Mouse (Mus musculus) hindbrain, embryonic 15.5 days (tissue): ENCODE data around the gene Zzz3. TPM values are rescaled to one million over a fixed set of nuclear protein-coding genes. Genes with fewer than 3 reads are reported as not detected.
A peak's percentile ranks its signal among the peaks of the same experiment; 100 is the strongest.

Source experiments
- ATAC-seq: fragments of 200-750 bp; cut with Nextera tagmentation; 2 replicates; pipeline ENCODE4 v1.8.0; 2017; ENCODE audit warnings: low read depth, moderate number of reproducible peaks, moderate TSS enrichment; ENCODE audit not compliant: low FRiP score
- H3K27ac ChIP-seq: fragments of 300-500 bp; sonication (generic); replicated peaks from 2 replicates; pipeline ENCODE4 v1.5.1; 2015; ENCODE audit warnings: mild to moderate bottlenecking, inconsistent platforms
- H3K27me3 ChIP-seq: fragments of 300-500 bp; sonication (generic); 2 replicates; pipeline ENCODE4 v1.6.1; 2015; ENCODE audit warnings: control low read depth, inconsistent platforms
- H3K36me3 ChIP-seq: fragments of 300-500 bp; sonication (generic); 2 replicates; pipeline ENCODE4 v1.6.1; 2015; ENCODE audit warnings: control low read depth, inconsistent platforms
- H3K4me1 ChIP-seq: fragments of 300-500 bp; sonication (generic); replicated peaks from 2 replicates; pipeline ENCODE4 v1.6.1; 2015; ENCODE audit warnings: control low read depth, inconsistent platforms
- H3K4me2 ChIP-seq: fragments of 300-500 bp; sonication (generic); 2 replicates; pipeline ENCODE4 v1.6.1; 2015; ENCODE audit warnings: moderate library complexity, mild to moderate bottlenecking, inconsistent platforms
- H3K4me3 ChIP-seq: fragments of 300-500 bp; sonication (generic); 2 replicates; pipeline ENCODE4 v1.5.1; 2015; ENCODE audit warnings: mild to moderate bottlenecking, inconsistent platforms
- H3K9ac ChIP-seq: fragments of 300-500 bp; sonication (generic); 2 replicates; pipeline ENCODE4 v1.6.1; 2015; ENCODE audit warnings: inconsistent platforms
- H3K9me3 ChIP-seq: fragments of 300-500 bp; sonication (generic); 2 replicates; pipeline ENCODE4 v1.6.1; 2016; ENCODE audit warnings: control low read depth, inconsistent platforms
- WGBS: fragments of 180-500 bp; shearing (Covaris S2); methylation state at CpG from one replicate; pipeline ENCODE4 v1.1.7; 2015; 5-methylcytosine and 5-hydroxymethylcytosine counted together
- polyA plus RNA-seq: library from polyadenylated mRNA; unstranded; fragments of >200 nt; fragmentation: Nextera tagmentation; extraction: Ambion mirVana; gene quantifications from 2 replicates; pipeline ENCODE4 v1.2.1, GENCODE M21; 2015

Zzz3 gene
- polyA plus RNA-seq, 1 experiment from 2014 or later, result 29.5 TPM

- H3K36me3 ChIP-seq, result no peaks in the 10 kb centered on the region
- H3K27me3 ChIP-seq, result no peaks in the 10 kb centered on the region
- no peaks in the 10 kb centered on the region for H3K4me1 ChIP-seq
- WGBS, result 85% methylated on average over 10 of the region's 10 CpGs
- H3K9ac ChIP-seq, result no peak overlapping the region
- no peak for ATAC-seq
- no peak overlapping the region for H3K27ac ChIP-seq
- H3K9me3 ChIP-seq, result no peaks in the 10 kb centered on the region
- no peak overlapping the region for H3K4me3 ChIP-seq
- no peak overlapping the region for H3K4me2 ChIP-seq
Observed at GRCm38 (mm10) chr3:152470347-152470746, 75.1 kb downstream of the Zzz3 start.

DNA sequence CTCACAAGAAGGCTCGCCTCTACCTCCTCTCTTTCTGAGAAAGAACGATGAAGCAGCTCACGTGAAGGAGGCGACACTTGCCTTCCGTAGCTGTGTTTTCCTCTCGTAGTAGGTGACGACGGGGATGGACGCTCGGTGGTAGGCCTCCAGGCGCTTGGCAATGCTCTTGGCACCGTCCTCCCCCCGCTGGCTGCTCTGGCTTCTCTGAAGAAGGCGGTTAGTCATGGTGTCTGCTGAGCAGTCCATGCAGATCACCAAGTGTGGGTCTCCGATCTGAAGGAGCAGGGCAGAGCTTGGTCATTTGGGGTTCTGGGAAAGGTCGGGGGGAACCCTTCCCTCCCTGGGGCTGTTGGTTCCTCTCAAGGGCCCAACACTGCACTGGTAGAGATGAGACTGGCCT, 77.4 kb downstream of the Zzz3 start:
- Histone ChIP-seq H3K9me3 (no peaks in the 10 kb centered on the region), H3K4me2 (no peak overlapping the region), H3K4me3 (no peak overlapping the region), H3K4me1 (0 out of 2 replicates have a peak, but pooled peaks cover 2% of the 10 kb centered on the region), H3K27ac (no peak overlapping the region), H3K27me3 (no peaks in the 10 kb centered on the region; the same call in 1 of the 2 replicates), H3K9ac (no peak overlapping the region), H3K36me3 (no peaks in the 10 kb centered on the region)
- no peak for ATAC-seq
- 82% methylated on average over 16 of the region's 16 CpGs for WGBS

DNA sequence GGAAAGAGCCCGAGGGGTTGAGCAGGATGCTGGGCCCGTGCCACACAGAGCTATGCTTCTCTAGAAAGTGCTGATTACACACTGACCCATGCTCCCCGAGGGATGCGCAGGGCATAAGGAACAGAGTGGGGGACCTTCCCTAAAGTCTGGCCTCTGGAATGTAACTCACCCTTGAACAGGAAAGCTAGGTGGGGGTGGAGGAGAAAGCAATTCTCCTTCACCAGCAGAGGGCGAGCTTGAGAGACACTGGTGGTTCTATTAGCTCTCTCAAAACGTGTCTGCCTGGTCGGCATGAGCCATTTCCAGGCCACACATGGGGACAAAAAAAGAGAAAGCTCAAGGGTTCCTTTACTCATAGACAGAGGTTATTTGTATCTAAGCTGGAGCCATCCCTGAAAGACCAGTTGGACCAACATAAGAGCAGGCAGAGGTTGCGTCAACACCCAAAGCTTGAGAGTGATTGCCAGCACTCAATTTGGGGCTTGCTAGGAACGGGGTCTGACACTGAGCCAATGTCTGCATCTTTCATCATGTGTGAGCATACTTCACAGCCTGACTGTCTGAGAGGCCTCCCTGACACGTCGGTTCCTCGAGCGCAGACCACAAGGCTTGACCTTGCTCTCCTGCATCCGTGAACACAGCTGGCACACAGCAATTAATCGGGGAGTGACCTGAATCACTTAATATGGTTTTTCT, 79.5 kb downstream of the Zzz3 start:
- Histone ChIP-seq H3K9me3 (no peaks in the 10 kb centered on the region), H3K4me2 (no peak overlapping the region), H3K4me3 (no peak overlapping the region), H3K27ac (no peak overlapping the region), H3K4me1 (peaks cover 11% of the 10 kb centered on the region; the same call in 1 of the 2 replicates), H3K9ac (no peak overlapping the region), H3K27me3 (no peaks in the 10 kb centered on the region; the same call in 1 of the 2 replicates), H3K36me3 (no peaks in the 10 kb centered on the region)
- ATAC-seq, result no peak
- WGBS, result 61% methylated on average over 15 of the region's 15 CpGs

DNA sequence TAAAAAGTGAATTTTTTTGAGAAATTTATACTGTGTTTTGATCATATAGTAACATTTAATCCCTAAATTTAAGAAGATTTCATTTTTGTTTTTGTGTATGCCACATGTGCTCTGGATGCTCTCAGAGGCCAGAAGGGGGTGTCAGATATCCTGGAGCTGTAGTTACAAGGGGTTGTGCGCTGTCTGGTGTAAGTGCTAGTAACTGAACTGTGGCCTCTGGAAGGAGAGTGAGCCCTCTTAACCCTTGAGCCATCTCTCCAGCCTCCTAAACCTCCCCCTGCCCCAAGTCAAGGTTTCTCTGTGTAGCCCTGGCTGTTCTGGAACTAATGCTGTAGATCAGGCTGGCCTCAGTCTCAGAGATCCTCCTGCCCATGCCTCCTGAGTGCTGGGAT, 80.0 kb downstream of the Zzz3 start:
- Histone ChIP-seq H3K27ac (no peak overlapping the region), H3K36me3 (no peaks in the 10 kb centered on the region), H3K4me1 (peaks cover 11% of the 10 kb centered on the region; the same call in 1 of the 2 replicates), H3K27me3 (no peaks in the 10 kb centered on the region; the same call in 1 of the 2 replicates), H3K4me2 (no peak overlapping the region), H3K4me3 (no peak overlapping the region), H3K9ac (no peak overlapping the region), H3K9me3 (no peaks in the 10 kb centered on the region)
- WGBS, result 79% methylated on average over 1 of the region's 1 CpGs
- ATAC-seq, result no peak

DNA sequence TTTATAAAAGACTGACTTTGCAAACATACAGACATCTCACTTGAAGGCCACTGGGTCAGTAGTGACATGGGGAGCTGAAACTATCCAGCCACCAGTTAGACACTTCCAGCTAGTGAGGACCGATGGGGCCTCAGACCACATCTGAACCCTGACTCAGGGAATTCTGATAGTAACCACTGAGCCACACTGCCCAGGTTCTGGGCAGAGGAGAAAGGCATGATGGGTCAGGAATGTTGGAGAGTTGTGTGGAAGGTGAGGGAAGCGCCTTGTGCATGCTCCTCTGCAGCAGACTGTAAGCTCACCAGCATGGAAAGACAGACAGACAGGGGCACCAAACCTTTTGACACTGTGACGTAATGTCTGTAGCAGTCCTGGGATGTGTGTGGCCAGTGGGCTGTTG, 80.6 kb downstream of the Zzz3 start:
- Histone ChIP-seq H3K4me3 (no peak overlapping the region), H3K9me3 (no peaks in the 10 kb centered on the region), H3K27ac (no peak overlapping the region), H3K9ac (no peak overlapping the region), H3K4me1 (peaks cover 11% of the 10 kb centered on the region; the same call in 1 of the 2 replicates), H3K27me3 (no peaks in the 10 kb centered on the region; the same call in 1 of the 2 replicates), H3K36me3 (no peaks in the 10 kb centered on the region), H3K4me2 (no peak overlapping the region)
- 89% methylated on average over 3 of the region's 3 CpGs for WGBS
- no peak for ATAC-seq

DNA sequence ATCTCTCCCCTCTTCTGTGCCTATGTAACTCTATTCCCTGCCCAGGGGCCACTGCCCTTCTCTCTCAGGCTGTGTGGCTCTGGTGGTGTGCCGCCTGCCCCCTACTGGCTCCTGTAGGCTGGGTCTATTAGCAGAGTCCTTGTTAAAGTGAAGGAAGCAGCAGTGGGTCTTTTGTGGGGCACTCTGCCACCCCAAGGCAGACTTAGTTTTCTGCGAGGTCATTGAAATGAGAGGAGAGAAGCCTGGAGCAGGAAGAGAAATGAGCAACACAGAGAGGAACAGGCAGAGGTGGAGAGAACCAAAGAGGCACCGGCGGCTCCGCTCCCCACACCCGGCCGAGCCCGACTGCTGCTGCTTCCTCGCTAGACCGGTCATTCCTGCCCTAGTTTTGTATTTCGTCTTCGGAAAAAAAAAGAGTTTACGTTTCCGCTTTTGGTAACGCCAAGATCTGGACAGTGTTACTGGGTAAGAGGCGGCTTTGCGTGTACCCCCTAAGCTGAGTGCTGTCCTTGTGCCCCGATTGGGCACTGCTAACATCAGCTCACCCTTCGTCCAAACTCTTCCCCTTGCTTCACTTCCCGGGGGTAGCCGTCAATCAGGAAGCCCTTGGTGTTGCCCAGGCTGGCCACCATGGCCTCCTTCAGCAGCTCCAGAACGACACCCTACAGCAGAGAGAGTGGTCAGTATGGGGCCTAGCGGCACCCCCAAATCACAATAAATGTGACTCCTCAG, 82.7 kb downstream of the Zzz3 start:
- Histone ChIP-seq H3K4me3 (peak overlapping the region; percentile 25), H3K9me3 (no peaks in the 10 kb centered on the region), H3K4me2 (peak overlapping the region; percentile 50), H3K27me3 (no peaks in the 10 kb centered on the region; the same call in 1 of the 2 replicates), H3K9ac (no peak overlapping the region), H3K36me3 (no peaks in the 10 kb centered on the region), H3K27ac (no peak overlapping the region), H3K4me1 (peaks cover 17% of the 10 kb centered on the region)
- peak; percentile 51; the same call in 1 of the 2 replicates for ATAC-seq
- WGBS, result 4% methylated on average over 23 of the region's 23 CpGs

DNA sequence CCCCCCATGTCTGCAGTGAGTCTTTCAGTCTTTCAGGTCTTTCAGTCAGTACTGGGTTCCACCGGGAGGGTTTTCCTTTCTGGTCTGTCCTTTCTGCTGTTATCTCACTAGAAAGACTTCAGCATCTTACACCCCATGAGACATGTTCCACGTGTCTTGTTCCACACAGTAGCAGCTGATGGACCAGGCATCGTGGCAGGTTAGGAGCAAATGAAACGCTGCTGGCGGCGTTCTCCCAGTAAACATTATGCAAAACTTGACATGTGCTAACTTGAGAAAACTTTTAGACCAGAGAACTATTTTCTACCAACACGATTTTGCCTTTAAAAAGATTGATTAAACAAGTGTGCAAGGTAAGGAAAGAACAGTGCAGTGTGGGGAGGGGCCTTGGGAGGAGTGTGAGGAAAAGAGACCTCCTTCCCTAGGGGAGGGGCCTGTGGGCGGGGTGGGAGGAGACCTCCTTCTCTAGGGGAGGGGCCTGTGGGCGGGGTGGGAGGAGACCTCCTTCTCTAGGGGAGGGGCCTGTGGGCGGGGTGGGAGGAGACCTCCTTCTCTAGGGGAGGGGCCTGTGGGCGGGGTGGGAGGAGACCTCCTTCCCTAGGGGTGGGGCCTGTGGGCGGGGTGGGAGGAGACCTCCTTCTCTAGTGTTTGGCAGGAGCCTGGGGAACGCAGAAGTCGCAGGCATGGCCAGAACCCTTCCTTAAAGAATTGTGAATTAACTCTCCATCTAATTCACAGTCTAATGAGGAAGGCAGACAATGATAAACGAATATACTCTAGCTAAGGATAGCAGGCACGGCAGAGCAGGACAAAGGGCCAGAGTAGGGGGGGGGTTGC, 83.5 kb downstream of the Zzz3 start:
- Histone ChIP-seq H3K9ac (no peak overlapping the region), H3K4me3 (peak overlapping the region; percentile 25), H3K9me3 (no peaks in the 10 kb centered on the region), H3K4me2 (peak overlapping the region; percentile 50), H3K4me1 (peaks cover 20% of the 10 kb centered on the region), H3K27ac (no peak overlapping the region), H3K36me3 (no peaks in the 10 kb centered on the region), H3K27me3 (no peaks in the 10 kb centered on the region; the same call in 1 of the 2 replicates)
- ATAC-seq, result peak; percentile 52; the same call in 1 of the 2 replicates
- 4% methylated on average over 13 of the region's 16 CpGs for WGBS

- H3K9ac ChIP-seq, result no peak overlapping the region
- H3K36me3 ChIP-seq, result no peaks in the 10 kb centered on the region
- no peaks in the 10 kb centered on the region; the same call in 1 of the 2 replicates for H3K27me3 ChIP-seq
- no peak for ATAC-seq
- WGBS, result 89% methylated on average over 6 of the region's 6 CpGs
- no peak overlapping the region for H3K4me2 ChIP-seq
- peaks cover 32% of the 10 kb centered on the region for H3K4me1 ChIP-seq
- no peaks in the 10 kb centered on the region for H3K9me3 ChIP-seq
- no peak overlapping the region for H3K27ac ChIP-seq
- no peak overlapping the region for H3K4me3 ChIP-seq
Observed at GRCm38 (mm10) chr3:152480336-152480735, 85.1 kb downstream of the Zzz3 start.

- no peaks in the 10 kb centered on the region; the same call in 1 of the 2 replicates for H3K27me3 ChIP-seq
- no peak overlapping the region; the same call in 1 of the 2 replicates for H3K27ac ChIP-seq
- 77% methylated on average over 8 of the region's 8 CpGs for WGBS
- no peak overlapping the region for H3K4me2 ChIP-seq
- no peak for ATAC-seq
- no peak overlapping the region for H3K4me3 ChIP-seq
- no peaks in the 10 kb centered on the region for H3K36me3 ChIP-seq
- H3K9me3 ChIP-seq, result no peaks in the 10 kb centered on the region
- H3K9ac ChIP-seq, result no peak overlapping the region
- H3K4me1 ChIP-seq, result peaks cover 32% of the 10 kb centered on the region
Observed at GRCm38 (mm10) chr3:152482182-152482581, 86.9 kb downstream of the Zzz3 start.

DNA sequence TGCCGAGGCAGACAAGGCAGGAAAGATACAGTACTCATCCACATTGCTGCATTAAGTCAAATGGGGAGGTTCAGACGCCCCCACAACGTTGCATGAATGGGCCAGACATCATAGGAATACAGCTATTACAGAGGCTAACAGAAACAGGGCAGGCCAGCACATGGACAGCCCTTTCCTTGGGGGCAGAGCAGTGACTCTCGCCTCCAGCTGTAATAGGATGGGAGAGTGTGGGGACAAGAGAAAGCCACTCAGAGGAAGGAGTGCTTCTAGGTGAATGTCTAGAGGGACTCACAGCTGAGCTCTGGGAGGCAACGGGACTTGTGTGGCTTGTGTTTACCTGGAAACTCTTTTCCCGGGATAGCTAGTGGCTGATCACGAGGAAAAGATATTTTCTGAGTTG, 88.5 kb downstream of the Zzz3 start:
- peak; percentile 31; the same call in 1 of the 2 replicates for ATAC-seq
- Histone ChIP-seq H3K36me3 (no peaks in the 10 kb centered on the region), H3K4me2 (no peak overlapping the region), H3K4me3 (no peak overlapping the region), H3K4me1 (peaks cover 21% of the 10 kb centered on the region), H3K9me3 (no peaks in the 10 kb centered on the region), H3K27ac (peak overlapping the region; percentile 69), H3K9ac (no peak overlapping the region), H3K27me3 (no peaks in the 10 kb centered on the region)
- WGBS, result 42% methylated on average over 7 of the region's 7 CpGs

DNA sequence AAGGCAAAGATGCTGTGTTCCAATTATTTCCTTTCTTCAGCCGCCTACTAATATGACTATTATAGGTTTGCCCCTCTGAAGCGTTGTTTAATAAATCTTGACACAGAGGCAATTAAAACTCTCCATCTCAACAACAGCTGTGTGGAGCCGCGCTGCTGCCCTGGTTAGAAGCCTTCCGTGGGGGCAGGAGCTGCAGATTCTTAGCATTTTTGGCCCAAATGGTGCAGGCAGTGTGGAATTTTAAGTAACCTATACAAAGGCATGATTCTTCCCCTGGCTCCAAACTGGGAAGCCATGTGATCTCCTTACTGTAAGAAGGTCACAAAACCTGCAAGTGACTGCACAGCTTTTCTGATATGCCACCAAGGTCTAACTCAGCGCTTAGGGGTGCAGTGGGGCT, 88.9 kb downstream of the Zzz3 start:
- H3K36me3 ChIP-seq, result no peaks in the 10 kb centered on the region
- H3K9ac ChIP-seq, result no peak overlapping the region
- H3K27me3 ChIP-seq, result no peaks in the 10 kb centered on the region
- 52% methylated on average over 6 of the region's 6 CpGs for WGBS
- peak overlapping the region; percentile 69 for H3K27ac ChIP-seq
- H3K4me2 ChIP-seq, result no peak overlapping the region
- no peaks in the 10 kb centered on the region for H3K9me3 ChIP-seq
- no peak overlapping the region for H3K4me3 ChIP-seq
- peaks cover 21% of the 10 kb centered on the region for H3K4me1 ChIP-seq
- ATAC-seq, result peak; percentile 61; the same call in 1 of the 2 replicates
